Mouse (Mus musculus) testis, adult 10 weeks (tissue): ENCODE data around the gene Rccd1. TPM values are rescaled to one million over a fixed set of nuclear protein-coding genes. Genes with fewer than 3 reads are reported as not detected.

ENCODE experiments used
- polyA plus RNA-seq: library from polyadenylated mRNA; stranded (reverse); fragments of 350-450 nt; fragmentation: Illumina TruSeq; extraction: RNeasy Lipid Tissue Mini Kit (QIAGEN cat#74804); gene quantifications from one replicate; pipeline ENCODE4 v1.2.3, GENCODE M21; 2014; ENCODE audit warnings: low read depth, low replicate concordance

The Rccd1 gene
- polyA plus RNA-seq, result 4.5 TPM

DNA sequence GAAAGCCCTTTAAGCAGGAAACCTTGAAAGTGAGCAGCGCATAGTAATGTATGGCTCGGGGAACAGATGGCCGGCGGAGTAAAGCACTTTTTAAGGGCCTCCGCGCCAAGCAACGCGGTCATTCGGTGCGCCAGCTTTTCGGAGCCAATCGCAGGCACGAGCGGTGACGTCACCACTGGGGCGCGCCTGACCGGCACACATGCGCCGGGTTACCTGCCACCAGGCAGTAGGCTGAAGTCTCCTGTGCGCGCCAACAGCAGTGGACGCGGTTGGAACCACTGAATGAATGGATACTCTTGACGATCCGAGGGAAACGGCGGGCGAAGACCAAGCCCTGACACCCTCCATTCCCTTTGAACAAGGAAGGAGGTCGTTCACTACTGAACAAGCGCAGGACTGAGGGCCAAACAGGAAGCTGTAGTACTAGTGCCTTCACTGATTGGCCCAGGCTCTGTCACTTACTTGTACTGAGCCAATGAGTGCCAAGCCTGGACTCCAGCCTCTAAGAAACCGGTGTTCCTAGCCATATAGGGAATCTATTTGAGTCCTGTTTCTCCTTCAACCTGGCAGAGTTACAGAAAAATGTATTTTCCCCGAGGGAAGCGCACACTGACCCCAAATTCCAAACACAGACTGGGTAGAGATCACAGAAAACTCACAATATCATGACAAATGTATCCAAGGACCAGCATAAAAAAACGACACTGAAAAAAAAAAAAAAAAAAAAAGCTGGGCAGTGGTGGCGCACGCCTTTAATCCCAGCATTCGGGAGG lies at the start of gene Rccd1:
Gene Rccd1, minus strand, starts transcription at position 412 of the 773 bp plus-strand sequence.

DNA sequence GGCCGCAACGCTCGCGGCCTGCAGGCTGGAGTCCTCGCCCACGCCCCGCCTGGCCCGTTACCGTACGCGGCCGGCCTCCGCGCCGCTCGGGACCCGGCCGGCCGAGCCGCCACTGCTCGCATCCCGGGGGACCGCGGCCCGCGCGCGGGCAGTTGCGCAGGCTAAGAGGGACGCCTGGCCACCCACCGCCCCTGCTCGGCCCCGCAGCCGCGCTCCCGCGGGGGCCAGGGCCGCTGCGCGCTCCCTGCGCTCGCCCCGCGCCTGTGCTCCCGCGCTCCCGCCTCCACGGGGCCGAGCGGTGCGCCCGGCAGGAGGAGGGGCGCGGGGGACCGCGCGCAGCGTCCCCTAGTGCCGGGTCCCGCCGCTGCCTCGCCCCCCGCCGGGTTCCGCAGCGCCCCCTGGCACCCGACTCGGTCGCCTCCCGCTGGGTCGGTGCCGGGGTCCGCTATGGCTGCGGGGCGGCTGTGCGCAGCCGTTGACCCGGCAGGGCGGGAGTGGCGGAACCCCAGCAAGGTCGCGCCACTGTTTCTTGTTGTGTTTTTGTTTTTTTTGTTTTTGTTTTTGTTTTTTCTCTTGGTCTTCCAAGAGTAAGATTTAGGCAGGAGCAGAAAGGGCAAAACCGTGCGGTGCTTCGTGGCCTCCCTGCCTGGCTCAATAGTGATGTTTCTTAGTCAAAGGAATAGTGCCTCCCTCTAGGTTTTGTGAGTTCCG lies 46.9 kb upstream of the Rccd1 start, which contains the start of gene Man2a2:
Gene Man2a2, minus strand, starts transcription at position 335 of the 711 bp plus-strand sequence.

GRCm38 (mm10) chr7:80342858-80343257 lies 18.6 kb upstream of the Rccd1 start, which contains the start of gene Hddc3:
Gene Hddc3 (plus strand): TSS chr7:80343104.

GRCm38 (mm10) chr7:80340793-80341192 lies 16.5 kb upstream of the Rccd1 start, which contains the start of gene Unc45a:
Gene Unc45a (minus strand): TSS chr7:80341005.

GRCm38 (mm10) chr7:80294062-80294763 lies 30.0 kb downstream of the Rccd1 start, which contains the start of gene Prc1:
Gene Prc1 (plus strand): TSS chr7:80294450.

GRCm38 (mm10) chr7:80268897-80269750 lies 55.1 kb downstream of the Rccd1 start, which contains the start of gene Vps33b:
Gene Vps33b (plus strand): TSS chr7:80269649.

GRCm38 (mm10) chr7:80260625-80261371 lies 63.5 kb downstream of the Rccd1 start, which contains the start of gene Ngrn:
Gene Ngrn (plus strand): TSS chr7:80261215.

GRCm38 (mm10) chr7:80246148-80246721 lies 78.0 kb downstream of the Rccd1 start, which contains the start of gene Ttll13:
Gene Ttll13 (plus strand): TSS chr7:80246376.

Other genes with a start within 250 kb of the Rccd1 start
- 0.85 TPM for gene Idh2, start 209.1 kb downstream of the Rccd1 start, polyA plus RNA-seq
- gene Sema4b, start 137.6 kb downstream of the Rccd1 start, polyA plus RNA-seq, result 0.67 TPM
- 49.1 TPM for gene Cib1, start 91.6 kb downstream of the Rccd1 start, polyA plus RNA-seq
- 0.91 TPM for gene Gdpgp1, start 91.6 kb downstream of the Rccd1 start, polyA plus RNA-seq
- 226 TPM for gene Ttll13, start 78.1 kb downstream of the Rccd1 start, polyA plus RNA-seq
- 5.7 TPM for gene Ngrn, start 63.2 kb downstream of the Rccd1 start, polyA plus RNA-seq
- 4.8 TPM for gene Vps33b, start 54.8 kb downstream of the Rccd1 start, polyA plus RNA-seq
- 157 TPM for gene Prc1, start 30.0 kb downstream of the Rccd1 start, polyA plus RNA-seq
- 1.2 TPM for gene Unc45a, start 16.6 kb upstream of the Rccd1 start, polyA plus RNA-seq
- 5.7 TPM for gene Hddc3, start 18.6 kb upstream of the Rccd1 start, polyA plus RNA-seq
- gene Man2a2, start 46.9 kb upstream of the Rccd1 start, polyA plus RNA-seq, result 14.6 TPM
- gene Fes, start 63.5 kb upstream of the Rccd1 start, polyA plus RNA-seq, result not detected
- gene Furin, start 81.0 kb upstream of the Rccd1 start, polyA plus RNA-seq, result 0.48 TPM
- 58.5 TPM for gene Blm, start 210.7 kb upstream of the Rccd1 start, polyA plus RNA-seq